Mouse (Mus musculus) C2C12 (cell line): ENCODE data around the gene 4933427D14Rik.

ENCODE experiments used
- CEBPB ChIP-seq: IDR thresholded peaks from one replicate; pipeline ENCODE4 v1.6.1; 2011; ENCODE audit warnings: low read depth, mild to moderate bottlenecking, control low read depth, moderate library complexity
- CTCF ChIP-seq: IDR thresholded peaks from one replicate; pipeline ENCODE4 v1.5.1; 2011; ENCODE audit not compliant: control insufficient read depth, insufficient read depth, insufficient read length
- FOSL1 ChIP-seq: IDR thresholded peaks from one replicate; pipeline ENCODE4 v1.8.0; 2011; ENCODE audit warnings: mild to moderate bottlenecking, low read length; ENCODE audit not compliant: poor library complexity, insufficient read depth, severe bottlenecking
- MAX ChIP-seq: IDR thresholded peaks from one replicate; pipeline ENCODE4 v1.6.1; 2011; ENCODE audit warnings: mild to moderate bottlenecking, control low read depth
- USF1 ChIP-seq: IDR thresholded peaks from one replicate; pipeline ENCODE4 v1.6.1; 2011; ENCODE audit warnings: low read depth, mild to moderate bottlenecking, control low read depth, moderate library complexity

GRCm38 (mm10) chr11:72240062-72240860, 33.0 kb upstream of the 4933427D14Rik start:
- TF ChIP-seq CTCF = no peak
- no peak for TF ChIP-seq MAX
- no peak for TF ChIP-seq USF1
- no peak for TF ChIP-seq FOSL1
- TF ChIP-seq CEBPB = no peak
